Mouse (Mus musculus): Measurements from ENCODE around the gene Rps29.

Gene Rps29

DNA sequence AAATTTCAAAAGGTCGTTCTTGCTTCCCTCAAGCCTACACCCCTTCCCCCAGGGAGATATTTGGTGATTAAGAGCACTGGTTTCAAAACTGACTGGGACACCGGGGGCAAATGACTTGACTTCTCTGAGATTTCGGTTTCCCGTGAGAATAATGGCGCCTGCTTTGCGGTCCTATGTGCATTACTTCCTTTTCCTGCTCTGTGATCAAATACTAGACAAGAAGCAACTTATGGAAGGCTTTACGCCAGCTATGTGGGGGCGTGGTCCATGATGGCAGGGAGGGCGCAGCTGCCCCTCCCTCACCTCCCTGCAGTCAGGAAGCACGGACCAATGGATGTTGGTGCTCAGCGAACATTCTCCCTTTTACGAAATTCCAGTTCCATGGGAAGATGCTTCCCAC lies 28.5 kb downstream of the Rps29 start:
- in situ Hi-C loops (cut with MboI, MseI) = no loop called here

DNA sequence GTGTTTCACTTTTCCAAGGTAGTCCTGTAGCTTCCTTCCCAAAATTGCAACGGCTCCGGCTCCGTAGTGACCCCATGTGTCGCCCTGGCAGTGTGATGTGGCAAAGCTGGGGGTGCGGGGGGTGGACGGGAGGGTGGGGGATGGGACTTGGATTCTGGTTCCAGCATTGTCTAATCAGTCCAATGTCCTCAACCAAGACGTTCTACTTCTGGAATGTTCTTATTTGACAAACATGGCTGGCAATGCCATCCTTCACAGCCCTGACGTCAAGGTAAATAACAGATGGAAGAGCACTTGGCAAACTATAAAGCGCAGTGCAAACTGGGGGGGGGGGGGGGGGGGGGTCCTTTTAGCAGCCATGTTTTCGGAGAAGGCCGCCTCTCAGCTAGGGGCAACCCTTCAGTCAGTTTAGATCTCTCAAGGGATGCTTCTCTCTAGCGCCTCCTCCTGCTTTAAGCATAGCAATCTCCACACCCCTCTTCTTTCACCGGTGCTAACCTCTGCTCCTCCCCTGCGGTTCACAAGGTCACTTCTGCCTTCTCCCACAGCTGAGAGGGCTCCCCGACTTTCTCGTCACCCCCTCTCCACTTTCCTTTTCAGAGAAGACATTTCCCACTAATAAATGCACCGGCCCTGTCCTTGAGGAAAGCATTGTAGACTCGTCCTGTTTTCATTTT lies 29.2 kb downstream of the Rps29 start:
- in situ Hi-C loops (cut with MboI, MseI) = no loop called here

DNA sequence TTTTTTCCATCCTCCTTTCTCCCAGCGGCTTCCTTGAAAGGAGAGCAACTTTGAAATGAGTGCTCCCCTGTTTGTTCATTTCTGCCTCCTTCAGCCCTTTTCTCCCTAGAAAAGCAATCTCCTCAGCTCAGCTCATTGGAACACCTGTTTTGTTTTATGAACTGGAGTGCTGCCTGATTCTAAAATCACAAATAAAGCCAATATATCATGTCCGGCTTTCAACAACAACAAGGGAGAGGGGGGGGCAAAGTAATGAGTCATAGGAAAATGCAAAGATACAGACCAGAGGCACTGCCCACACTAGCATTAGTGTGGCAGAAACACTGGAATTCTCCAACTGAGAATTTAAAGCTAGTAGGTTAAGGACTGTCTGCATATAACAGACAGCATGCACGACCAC lies 31.4 kb downstream of the Rps29 start:
- in situ Hi-C loops (cut with MboI, MseI) = no loop called here

DNA sequence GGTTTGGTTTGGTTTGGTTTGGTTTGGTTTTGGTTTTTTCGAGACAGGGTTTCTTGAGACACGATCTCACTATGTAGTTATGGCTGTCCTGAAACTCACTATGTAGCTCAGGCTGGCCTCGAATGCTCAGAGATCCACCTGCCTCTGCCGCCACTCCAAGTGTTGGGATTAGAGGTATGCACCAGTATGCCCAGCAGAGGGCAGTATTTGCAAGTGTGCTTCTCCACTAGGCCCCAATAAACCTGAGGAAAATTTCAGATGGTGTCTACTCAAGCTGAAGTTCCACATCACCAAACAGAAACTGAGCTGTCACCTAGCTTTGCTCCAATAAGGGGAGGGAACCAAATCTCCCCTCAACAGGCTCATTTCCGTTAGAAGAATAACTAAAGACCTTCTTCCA lies 31.8 kb downstream of the Rps29 start:
- in situ Hi-C loops (cut with MboI, MseI) = no loop called here

DNA sequence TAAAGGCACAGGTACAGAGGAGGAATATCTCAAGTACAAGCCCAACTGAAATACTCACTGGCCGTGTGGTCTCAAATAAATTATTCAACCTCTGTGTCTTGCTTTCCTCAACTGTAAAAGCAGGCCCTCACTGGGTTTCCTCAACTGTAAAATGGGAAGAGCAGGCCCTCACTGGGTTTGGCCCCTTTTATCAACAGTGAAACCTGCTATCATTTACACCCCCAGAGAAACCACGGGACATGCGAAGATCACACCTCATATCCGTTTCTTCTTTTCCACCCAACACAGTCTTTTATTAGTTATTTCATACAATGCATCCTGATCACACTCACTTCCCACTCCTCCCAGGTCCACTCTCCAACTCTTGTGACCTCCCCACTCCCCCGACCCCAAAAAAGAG lies 33.9 kb downstream of the Rps29 start:
- in situ Hi-C loops (cut with MboI, MseI) = no loop called here

DNA sequence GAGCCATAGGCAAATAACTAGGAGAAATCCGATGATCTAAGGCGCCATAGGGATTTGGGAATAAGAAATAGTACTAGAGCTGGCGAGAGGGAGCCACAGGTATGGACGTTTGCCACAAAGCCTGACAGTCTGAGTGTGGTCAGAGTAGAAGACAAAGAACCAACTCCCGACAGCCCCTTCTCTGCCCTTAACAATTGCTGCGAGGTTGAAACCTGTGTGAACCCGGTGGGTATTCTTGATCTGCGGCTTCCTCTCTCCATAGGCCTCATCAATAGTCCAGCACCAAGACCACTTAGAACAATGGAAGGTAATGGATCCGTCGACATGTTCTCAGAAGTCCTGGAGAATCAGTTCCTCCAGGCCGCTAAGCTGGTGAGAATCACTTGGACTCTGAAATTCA lies 36.2 kb downstream of the Rps29 start:
- in situ Hi-C loops (cut with MboI, MseI) = no loop called here

DNA sequence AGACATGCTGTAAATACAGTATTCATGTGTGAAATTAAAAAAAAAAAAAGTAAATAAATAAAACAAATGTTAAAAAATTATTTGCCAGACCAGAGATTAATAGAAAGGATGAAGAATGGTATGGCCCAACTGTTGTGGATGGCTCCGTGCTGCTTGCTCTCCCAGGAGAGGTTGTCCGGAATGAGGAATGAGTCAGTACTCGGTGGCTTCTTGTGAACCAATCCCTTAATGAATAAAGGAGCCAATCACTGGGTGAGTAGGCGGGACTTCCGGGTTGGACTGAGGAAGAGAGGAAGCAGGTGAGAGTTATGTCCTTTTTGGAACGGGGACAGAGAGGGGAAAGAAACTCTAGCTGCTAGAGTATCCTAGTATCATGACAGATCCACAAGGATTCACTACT lies 39.1 kb downstream of the Rps29 start:
- in situ Hi-C loops (cut with MboI, MseI) = no loop called here
